Mouse (Mus musculus) layer of hippocampus, postnatal 36 days (tissue): ENCODE measurements at regions not wholly inside any gene's neighbourhood (a gene's known extent, or its start where the extent isn't known, plus 50 kb on each side); places are given as distances from the start of the nearest gene placed in this dataset.
A peak's percentile ranks its signal among the peaks of the same experiment; 100 is the strongest.

Experiments
- DNase-seq, 2 experiments: peaks; one replicate each; pipeline ENCODE4 v3.0.0; 2022

DNA sequence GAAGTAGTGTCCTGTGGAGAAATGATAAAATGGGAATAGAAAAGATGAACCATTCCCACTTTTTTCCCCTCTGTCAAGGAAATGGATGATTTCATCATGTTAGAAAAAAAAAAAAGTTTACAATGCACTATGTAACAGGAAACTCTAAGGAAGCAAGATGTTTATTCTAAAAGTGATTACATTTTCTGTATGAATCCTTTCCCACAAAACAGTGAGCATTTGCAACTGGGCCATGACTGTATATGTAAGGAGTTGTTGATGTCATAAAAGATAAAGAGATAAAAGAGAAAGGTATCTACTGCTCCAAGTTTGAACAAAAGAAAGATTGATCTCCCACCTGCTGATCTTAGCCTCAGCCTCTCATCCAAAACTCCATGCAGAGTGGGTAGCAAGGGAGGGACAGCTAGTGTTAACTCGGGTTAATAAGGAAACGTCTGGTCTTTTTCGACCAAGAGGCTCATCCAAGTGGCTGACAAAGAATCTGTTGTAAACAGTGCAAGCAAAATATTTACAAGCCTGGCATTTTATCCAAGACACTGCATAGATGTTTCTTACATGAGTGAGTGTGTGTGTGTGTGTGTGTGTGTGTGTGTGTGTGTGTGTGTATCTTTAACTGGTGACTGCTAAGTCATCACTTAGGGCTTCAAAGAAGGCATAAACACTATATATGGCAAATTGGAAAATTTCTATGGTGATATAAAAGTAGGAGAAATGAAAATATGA is 213.3 kb downstream of the Gm9733 start:
- no peak for DNase-seq

DNA sequence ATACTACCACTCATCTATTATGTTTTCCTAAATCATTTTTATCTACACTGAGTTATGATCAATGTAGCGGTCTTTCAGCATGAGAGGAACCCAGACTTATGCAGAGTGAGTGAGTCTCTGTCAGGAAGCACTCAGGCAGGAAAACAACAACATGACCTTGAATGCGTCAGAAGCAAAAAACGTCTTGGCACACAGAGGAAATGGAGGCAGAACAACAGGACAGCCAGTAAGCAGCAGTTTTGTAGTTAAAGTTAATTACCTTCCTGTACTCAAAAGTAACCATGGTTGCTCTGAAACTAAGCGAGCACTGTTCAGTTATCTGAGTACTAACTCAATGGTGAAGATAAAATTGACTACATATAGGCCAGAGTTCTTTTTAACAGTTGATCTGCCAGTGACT is 205.4 kb downstream of the Gm9733 start:
- no peak for DNase-seq

DNA sequence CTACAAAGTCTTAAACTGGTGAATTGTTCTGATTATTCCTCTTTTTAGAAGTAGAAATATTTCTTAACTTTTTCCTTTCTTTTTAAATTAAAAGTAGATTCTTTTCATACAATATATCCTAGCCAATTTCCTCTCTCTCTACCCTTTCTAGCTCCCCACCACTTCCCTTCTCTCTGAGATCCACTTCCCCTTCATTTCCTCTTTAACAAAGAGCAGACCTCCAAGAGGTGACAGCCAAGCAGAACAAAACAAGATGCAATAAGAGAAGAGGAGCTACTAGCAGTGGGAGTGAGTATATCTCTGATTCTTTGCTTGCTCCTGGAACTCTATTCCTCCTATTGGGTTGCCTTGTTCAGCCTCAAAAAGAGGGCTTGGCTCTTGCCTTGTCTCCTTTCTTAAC is 203.7 kb downstream of the Gm9733 start:
- no peak for DNase-seq

DNA sequence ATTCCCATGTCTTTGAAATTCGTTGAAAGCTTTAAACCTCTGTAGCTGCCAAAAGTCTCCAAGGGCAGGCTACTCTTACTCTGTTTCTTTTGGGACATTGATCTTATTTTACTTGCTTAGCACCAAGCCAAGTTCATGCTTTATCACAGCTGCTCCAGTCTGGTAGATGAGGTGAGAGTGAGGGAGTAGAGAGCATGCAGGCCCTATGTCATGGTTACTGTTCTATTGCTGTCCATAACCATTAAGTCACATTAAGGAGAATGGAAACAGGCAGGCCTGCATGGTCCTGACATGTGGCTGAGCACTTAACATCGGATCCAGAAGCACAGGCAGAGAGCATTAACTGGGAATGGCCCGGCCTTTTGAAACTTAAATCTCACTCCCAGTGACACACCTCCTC is 203.1 kb downstream of the Gm9733 start:
- no peak for DNase-seq

DNA sequence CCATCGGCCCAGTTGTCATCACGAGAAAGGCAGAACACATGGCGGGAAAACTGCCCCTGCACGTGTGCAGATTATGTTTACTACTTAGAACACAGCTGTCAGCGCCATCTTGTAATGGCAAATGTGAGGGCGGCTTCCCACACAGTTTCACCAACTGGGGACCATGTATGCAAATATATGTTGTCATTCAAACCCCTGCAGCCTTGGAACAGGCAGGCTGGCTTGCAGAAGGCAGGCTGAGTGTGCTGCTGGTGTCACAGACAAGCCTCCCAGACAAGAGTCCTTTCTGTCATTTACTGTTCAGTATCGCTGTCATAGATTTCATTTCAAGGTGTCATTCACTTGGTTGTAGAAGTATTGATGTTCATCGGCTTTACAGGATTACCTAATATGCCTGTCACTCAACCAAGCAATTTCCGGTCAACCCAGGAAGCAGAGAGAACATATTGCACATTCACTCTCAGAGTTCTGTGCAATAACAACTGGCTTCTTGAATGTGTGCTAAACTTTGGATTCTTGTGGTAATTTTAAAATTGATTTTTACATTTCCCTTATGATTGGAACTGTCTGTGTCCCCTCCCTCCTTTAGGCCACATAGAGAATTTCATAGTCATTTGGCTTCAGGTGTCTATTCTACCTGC is 202.3 kb downstream of the Gm9733 start:
- DNase-seq = no peak

DNA sequence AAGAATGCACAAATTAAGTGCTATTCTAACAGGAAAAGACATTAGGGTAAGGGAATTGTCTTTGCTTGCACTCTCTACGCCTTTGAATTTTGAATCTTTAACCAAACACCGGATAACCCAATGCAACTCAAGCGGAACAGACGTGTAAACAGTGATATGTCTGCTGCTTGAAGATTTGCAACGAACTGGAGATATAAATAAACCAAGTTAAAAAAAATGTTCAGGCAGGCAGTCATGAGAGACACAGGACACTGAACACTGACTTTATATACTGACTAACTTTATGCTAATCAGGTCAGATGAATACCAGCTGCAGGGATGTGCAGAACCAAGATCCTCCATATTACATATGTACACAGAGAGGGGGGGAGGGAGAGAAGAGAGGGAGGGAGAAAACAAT is 200.0 kb downstream of the Gm9733 start:
- no peak for DNase-seq

DNA sequence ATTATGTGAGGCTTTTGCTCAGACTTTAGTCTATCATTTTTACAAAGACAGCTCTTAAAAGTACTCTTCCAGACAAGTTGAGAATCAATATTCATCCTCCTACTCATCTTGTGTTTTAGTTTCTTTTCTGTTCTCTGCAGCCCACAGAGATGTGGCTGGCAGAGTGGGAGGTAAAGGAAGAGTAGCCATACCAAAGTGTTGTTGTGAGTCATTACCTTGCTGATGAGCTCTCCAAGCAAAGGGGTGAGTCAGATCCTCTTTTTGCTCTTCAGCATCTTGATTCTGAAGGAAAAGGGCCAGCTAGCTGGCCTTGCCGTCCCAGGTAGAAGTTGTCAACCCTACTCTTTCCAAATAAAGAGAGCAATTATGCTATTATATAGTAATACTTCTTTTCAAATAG is 192.6 kb downstream of the Gm9733 start:
- DNase-seq = no peak

DNA sequence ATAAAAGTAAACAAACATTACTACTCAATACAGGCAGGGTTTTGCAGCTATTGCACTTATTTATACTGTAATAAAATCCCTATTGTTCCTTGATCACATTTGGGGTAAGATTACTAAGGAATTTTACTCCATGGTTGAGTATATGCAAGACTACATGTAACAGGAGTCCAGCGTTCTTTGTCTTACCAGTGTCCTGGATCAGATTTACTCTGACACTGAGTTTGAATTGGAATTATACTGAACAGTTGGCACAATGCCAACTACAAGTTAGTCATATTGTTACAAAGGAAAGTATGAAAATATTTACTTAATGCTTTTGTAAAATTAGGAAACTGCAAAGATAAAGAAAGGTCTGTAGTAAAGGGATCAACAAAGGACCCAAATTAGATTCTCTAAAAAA is 178.4 kb downstream of the Gm9733 start:
- DNase-seq = no peak

DNA sequence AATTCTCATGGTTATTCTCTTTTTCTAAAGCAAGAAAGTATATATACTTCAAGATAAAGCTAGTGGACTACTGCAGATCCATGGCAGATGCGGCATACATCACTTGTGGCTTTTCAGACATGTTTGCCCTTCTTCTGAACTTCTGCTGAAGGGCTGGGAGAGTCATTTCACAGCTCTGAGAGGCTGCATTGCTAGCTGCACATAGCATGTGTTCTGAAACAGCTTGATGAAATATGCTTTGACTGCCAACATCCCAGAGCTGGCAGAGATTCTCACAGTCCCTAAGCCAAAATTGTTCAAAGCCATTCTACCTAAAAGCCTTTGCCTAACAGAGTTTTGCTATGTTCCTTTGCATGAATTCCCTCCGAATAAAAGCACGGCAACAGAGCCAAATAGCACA is 177.9 kb downstream of the Gm9733 start:
- peak; percentile 74 to 75 for DNase-seq

DNA sequence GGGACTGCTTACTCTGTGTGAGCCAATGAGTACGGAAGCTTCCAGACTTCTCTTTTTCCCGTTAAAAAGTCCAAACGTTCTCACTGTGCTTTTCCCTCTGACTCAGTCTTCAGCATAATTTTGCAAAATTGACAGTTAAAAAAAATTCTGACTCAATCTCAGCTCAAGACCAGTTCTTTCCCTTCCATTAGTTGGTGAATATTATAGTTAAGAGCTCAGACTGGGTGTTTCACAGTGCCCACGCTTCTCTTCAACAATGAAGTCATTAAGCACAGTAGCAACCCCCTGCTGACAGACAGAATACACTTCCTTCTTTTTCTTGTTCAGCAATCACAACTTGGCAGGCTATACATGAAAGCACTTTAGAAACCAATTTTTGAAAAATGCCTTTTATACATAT is 175.4 kb downstream of the Gm9733 start:
- peak; percentile 10 for DNase-seq

DNA sequence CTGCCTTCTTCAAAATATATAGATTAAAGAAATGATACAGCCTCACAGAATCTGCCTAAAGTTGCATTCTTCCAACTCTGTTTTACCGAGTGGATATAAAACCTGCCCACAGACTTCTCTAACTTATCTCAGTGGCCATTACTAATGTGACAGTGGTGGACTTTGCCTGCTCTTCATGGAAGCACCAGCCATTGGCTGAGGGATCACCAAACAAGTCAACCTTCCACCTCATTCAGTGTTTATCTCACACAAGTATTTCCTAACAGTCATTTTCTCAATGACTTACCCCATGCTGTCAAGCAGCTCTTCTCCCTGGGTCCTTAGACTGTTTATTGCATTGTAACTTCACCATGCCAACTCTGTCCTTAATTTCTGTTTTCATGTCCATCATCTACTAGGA is 174.3 kb downstream of the Gm9733 start:
- DNase-seq = no peak

DNA sequence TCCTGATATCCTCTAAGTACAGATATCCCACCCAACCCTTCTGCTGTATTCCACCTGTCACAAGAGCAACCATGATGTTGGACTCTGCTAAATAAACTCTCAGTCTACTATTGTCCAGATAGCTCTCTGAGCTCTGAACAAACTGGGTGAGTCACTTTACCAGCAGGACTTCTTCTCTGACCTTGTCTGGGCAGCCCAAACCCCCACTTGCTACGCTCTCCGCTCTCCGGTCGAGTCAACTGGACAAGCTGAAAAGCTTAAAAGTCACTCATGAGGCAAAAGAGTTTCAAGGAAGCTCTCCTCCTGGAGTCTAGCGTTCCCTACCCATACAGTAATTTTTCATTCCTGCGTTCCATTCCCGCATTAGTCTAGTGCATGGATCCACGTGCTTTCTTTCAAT is 173.2 kb downstream of the Gm9733 start:
- DNase-seq = no peak

DNA sequence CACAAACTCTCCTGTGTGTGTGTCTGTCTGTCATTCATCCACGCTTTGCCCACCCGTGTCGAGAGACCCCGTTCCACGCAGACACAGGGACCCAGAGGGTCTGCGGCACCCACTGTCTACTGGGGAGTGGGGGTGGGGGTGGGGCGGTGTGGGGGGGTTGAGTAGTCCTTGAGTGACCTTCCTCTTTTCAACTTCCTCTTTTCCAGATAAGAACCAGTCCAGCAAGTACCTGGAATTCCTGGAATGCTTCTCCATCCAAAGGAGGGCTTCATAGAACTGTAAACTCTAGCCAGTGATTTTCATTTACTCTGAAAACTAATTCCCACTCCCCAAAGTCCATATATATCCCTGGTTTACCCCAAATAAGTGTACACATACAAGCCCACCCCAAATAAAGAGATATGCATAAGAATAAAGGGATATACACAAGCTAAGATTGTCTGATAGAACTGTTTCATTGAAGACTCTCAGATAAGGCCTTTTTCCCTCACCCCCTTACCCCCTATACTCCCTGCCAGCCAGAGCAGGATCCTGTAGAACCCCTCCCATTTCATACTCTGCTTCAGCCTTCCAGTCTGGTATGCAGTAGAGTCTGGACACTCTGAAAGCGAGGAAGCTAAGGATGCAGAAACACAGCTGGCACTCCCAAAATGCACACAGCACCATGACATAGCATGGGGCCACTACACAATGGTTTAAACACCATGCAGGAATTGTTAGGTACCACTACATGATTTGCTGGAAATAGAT is 172.0 kb downstream of the Gm9733 start:
- DNase-seq = no peak

DNA sequence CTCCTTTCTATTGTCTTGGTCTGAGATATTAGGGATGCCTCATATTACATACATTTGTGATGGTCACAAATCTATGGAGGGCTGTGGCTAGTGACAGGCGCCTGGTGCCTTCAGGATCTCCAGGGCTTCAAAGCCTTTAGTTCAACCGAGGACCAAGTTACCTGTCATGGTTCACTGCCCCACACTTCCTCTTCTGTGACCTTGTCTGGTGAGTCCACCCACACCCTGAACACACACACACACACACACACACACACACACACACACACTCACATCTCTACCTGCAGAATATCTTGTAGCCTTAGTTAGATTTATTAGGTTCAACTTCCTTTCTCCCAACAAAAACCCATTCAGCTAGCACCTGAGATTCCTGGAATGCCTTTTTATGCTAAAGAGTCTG is 156.3 kb downstream of the Gm9733 start:
- no peak for DNase-seq

DNA sequence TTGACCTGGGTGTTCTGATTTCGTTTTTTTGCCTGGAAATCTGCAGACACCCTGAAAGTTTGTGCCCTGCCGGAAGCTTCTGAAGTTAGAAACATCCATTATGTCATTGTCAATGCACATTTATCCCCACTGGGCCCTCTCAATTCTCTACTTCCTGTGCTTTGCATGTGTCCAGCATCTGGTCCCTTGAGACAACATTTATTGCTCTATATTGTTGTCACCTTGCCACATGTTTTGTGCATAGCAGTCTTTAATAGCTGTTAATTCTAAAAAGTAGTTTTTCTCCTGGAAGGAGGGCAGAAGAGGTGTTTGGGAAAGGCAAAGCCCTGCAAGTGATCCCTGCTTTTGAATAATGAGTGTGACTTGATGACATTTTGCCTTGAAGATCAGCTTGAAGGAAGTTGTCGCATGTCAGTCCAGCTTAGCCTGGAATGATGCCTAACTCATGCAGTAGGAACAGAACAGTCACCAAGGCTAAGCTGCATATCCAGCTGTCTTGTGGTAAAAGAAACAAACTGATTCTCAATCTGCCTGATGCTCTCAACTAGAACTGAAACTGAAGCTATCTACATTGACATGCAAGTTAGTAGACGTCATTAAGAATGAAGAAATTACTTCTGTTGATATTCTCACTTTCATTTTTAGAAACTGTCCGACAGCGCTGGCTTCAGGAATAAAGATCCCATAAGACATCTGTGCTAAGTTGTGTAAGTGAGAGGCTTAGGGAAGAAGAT is 152.9 kb downstream of the Gm9733 start:
- DNase-seq = no peak

DNA sequence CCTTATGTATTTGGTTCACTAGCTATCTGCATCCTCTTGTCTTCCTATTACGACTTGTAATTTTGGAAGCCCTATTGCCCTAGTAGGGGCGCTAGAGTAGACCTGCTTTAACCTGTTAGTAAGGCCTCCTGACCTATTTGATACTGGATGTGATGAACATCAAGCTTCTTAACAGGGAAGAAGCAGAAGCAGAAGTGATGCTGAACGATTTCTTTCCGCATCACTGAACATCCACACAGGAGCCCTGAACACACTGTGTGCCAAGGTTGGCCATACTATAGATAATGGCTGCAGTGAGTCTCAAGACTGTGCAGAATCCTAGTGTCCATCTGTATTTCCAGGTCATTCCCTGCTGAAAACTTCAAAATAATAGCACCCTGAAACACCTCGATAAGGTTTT is 151.0 kb downstream of the Gm9733 start:
- no peak for DNase-seq

DNA sequence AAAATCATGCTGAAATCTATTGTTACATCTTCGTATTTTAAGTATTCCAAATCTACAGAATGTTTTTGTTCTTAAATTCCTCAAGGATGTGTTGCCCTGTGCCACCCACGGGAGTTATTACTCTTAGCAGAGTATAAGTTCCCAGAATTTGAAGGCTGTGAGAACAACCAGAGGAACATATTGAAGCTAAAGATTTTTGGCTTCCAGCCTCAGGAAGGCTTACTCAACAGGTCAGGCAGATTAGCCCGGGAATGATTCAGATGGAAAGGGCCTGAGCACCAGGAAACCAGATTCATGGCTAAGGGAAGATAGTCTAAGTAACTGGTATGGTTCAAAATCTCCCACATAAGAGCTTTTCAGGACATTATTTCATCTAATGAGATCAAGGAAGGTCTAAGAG is 145.4 kb downstream of the Gm9733 start:
- no peak for DNase-seq

DNA sequence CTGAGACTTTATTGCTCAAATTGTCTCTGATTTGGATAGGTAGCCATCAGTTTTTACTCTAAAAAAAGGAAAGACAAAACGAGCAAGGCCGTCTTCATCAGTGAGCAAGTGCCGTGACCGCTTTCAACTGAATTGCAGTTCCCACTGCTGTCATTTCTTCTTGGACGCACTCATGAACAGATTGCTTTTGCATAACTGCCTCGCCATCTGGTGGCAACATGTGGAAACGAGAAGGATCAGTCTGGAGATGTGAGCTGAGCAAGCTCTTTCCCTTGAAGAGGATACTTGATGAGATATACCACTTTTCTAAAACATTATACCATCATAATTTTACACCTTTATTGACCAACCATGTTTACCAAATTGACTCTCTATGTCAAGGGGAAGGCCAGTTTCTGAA is 137.7 kb downstream of the Gm9733 start:
- DNase-seq = peak; percentile 69 to 72

DNA sequence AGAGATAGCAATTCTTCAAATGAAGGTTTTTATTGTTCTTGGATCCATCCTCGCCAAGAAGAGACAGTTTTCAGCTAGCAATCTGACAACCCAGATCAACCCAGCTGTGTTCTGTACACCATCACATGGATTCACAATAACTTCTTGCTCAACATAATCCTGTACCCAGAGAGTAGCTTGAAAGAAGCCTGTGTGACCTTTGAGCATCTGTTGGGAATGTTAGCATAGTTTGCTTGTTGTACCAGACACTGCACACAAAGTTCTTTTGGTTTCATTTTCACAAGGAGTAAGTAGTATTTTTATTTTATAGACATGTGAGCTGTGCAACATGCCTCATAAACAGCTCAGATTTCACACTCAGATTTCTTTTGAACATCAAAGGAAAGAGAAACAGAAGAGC is 136.0 kb downstream of the Gm9733 start:
- no peak for DNase-seq

DNA sequence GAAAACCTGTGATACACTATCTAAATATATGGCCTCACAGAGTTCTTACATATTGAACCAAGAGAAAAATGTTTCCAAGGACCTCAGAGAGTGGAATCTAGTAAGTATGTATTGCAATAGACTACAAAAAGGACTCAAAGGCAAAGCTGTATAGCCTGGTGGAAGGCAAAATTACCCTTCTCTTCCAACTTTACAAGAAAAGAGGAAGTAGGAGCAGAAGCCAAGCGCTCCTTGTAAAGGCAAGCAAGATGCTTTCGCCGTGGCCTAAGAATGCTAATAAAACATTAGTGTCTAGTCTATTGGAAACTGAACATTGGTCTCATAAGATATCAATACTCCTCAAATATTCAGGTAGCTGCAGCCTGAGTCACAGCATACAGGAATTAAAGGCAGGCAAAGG is 134.0 kb downstream of the Gm9733 start:
- DNase-seq = no peak

DNA sequence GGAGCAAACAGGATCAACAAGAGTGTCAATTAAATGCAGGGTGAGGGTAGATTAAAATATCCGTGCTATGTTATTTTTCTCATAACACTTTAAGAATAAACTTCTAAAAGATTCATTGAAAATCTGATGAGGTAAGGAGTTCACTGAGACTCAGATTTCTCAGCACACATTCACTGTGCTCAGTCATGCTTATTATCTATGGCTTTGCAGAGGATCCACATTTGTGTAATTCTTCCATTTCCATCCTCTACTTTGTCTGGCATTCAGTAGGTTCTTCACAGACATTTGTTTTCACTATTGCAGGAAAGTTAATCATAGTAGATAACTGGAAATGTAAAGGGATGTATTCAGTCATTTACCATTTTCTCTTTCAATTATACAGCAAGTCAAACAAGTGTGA is 131.8 kb downstream of the Gm9733 start:
- DNase-seq = no peak

DNA sequence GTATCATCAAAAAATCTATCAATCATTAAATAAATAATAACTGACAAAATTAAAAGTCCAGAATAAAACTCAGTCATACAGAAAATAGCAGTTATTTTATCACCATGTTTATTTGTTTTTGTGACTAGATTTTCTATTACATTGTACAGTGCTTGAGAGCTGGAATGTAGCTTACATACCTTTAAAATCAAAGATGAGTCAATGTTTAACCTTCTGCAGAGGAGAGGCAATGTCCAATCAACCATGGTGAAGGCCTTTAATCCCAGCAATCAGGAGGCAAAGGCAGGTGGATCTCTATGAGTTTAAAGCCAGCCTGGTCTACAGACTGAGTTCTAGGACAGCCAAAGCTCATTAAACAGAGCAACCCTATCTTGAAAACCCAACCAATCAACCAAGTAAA is 131.1 kb downstream of the Gm9733 start:
- no peak for DNase-seq

DNA sequence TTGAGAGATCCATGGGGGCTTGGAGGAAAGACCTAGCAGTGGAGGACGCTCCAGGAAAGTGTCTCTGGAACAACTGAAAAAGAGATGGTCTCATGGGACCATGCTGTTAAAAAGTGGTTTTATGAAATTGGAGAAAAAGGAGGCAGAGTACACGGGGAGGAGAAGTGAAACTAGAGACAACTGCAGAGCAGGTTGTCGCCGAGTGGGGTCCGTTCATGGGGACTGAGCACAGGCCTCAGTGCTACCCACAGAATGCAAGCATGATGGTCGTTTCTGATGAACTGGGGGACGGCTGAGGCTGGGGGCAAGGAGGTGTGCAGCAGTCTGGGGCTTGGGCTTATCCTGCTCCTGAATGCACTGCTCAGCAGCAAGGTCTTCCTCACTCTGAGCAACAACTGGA is 129.3 kb downstream of the Gm9733 start:
- no peak for DNase-seq
